Mouse (Mus musculus): ENCODE measurements at regions not wholly inside any gene's neighbourhood (a gene's known extent, or its start where the extent isn't known, plus 50 kb on each side); places are given as distances from the start of the nearest gene placed in this dataset.
"Not testable (repeated sequence)": the region's sequence is repeated elsewhere in the genome, so short reads cannot be mapped to it uniquely, and the experiment has no call there.

DNA sequence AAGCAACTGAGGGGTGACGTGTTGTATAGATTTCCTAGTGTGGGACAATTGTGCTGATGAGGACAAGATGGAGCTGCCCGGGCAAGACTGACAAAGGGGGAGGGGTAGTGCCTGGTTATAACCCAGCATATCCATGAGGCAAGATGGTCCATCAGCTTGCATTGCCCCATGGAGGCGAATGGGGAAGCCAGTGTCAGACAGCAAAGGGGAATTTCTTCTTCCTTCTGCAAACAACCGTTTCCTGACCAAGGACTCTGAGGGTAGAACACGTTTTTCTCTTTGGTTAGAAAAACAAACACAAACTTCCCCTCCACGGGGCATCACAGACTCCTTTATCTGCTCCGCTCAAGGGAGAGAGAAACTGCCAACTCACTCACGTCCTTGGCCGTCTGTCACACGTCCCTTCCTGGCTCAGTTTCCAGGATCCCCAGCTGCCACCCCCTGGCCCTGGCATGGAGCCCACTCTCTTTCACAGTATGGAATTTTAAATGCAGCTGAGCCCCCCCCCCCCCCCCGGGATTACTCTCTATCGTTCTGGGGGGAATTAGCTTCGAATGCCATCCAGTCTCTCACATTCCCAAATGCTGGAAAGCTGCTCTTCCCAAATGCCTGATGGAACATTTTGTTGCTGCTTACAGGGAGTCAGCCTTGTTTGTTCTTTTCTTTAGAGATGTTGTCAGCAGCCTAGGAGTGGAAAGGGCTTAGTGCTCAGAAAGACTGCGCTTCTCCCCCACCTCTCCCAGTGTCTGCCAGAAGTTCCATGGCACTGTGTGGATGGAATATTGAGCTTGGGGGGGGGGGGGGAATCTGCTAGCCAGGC, 69.3 kb downstream of the Tex35 start:
- Histone ChIP-seq H3K36me3 (ENCODE audit: control insufficient read depth, insufficient read depth, low read length) (no peaks in the 10 kb centered on the region), H3K4me2 (replicated peaks; ENCODE audit: low read depth, low read length, severe bottlenecking) (peak overlapping the region; percentile 22; the same call in 1 of the 2 replicates), H3K4me3 (replicated peaks; ENCODE audit: low read length) (no peak overlapping the region), H3K9me3 (ENCODE audit: control insufficient read depth, low read length) (no peaks in the 10 kb centered on the region), H3K9ac (ENCODE audit: low read depth, low read length, severe bottlenecking) (no peak overlapping the region), H3K4me1 (ENCODE audit: control insufficient read depth, insufficient read depth, low read length) (peaks cover 14% of the 10 kb centered on the region), H3K27ac (replicated peaks; ENCODE audit: low read depth, low read length) (peak overlapping the region; percentile 15; the same call in 1 of the 2 replicates), H3K27me3 (ENCODE audit: control insufficient read depth, insufficient read depth, low read length) (no peaks in the 10 kb centered on the region)
- ATAC-seq (ENCODE audit: low FRiP score, low read depth) = peak; percentile 81
- DNase-seq (ENCODE audit: low spot score) = peak; percentile 43
- TF ChIP-seq POLR2A (IDR thresholded peaks at IDR 0.05; ENCODE audit: borderline replicate concordance, extremely low read depth, insufficient read depth, insufficient read length) = no peak
- WGBS = 32% methylated on average over 14 of the region's 14 CpGs

DNA sequence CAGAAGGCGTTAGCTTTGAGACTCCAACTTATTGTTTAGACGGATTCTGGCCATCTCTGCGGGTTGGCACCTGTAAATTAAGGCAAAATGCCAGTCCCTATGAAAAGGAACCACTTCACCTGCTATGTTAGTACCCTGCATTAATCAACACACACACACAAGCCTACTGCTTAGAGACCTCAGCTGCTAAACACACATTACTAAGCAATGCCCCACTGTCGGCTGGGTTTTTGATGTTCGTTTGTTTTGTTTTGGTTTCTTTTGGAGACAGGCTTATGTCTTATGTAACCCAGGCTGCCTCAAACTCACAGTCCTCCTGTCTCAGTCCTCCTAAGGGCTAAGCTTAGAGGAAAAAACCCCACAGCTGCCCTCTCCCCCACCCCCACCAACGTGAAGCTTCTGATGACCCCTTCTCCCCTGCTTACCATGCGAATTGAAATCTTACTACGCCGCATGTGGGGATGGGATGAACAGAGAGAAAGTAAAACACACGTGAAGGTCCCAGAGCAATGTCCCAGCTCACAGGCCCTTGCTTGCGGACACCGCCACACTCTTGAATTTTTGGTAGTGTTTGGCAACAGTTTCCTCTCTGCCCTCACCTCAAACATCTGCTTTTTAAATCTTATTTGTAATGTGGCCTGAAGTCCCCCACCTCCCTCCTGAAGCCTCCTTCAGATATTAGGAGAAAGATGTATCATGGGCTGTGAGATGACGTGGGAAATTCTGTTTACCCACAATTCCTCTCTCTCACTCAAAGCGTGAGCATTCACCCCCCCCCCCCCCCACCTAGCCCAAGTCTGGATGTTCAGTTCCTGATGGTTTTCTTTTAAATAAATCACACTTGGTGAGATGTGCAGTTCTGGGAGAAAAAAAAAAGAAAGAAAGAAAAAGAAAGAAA, 70.1 kb downstream of the Tex35 start:
- TF ChIP-seq POLR2A (IDR thresholded peaks at IDR 0.05; ENCODE audit: borderline replicate concordance, extremely low read depth, insufficient read depth, insufficient read length) = no peak
- Histone ChIP-seq H3K9me3 (ENCODE audit: control insufficient read depth, low read length) (no peaks in the 10 kb centered on the region), H3K4me2 (replicated peaks; ENCODE audit: low read depth, low read length, severe bottlenecking) (no peak overlapping the region), H3K4me3 (replicated peaks; ENCODE audit: low read length) (no peak overlapping the region), H3K27me3 (ENCODE audit: control insufficient read depth, insufficient read depth, low read length) (no peaks in the 10 kb centered on the region), H3K36me3 (ENCODE audit: control insufficient read depth, insufficient read depth, low read length) (no peaks in the 10 kb centered on the region), H3K9ac (ENCODE audit: low read depth, low read length, severe bottlenecking) (no peak overlapping the region), H3K4me1 (ENCODE audit: control insufficient read depth, insufficient read depth, low read length) (peaks cover 14% of the 10 kb centered on the region), H3K27ac (replicated peaks; ENCODE audit: low read depth, low read length) (no peak overlapping the region)
- 69% methylated on average over 14 of the region's 14 CpGs for WGBS
- no peak for ATAC-seq (ENCODE audit: low FRiP score, low read depth)
- no peak for DNase-seq (ENCODE audit: low spot score)

DNA sequence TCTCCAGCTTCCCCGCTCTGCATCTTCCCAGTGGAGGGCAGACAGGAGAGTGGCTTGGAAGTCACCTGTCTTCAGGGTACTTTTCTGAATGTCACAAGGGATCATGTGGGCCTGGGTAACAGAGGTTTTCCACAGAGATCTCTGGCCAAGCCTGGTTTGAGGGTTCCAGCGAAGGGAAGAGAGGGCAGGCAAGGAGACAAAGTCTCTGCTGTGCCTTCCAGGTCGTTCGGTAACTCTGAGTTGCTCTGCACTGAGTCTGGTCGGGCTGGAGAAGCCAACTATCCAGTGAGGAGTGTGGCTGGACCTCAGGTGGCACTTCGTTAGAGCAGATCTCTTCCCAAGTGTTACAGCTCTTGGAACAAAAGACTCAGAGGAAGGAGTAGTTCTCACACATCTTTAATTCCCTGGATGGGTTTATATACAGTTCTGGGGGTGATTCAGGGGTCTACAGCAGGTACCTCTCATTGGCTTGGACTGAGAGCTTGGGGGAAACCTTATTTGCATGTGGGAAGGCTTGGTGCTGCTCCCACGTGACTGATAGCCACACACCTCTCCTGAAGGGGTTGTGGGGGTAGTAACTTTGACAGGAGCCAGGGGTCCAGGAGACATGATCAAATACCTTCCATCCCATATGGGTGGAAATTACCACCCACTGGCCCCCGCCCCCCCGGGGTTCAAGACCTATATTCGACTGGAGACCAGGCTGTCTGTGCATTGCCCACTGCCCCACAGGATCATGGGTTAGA, 71.1 kb downstream of the Tex35 start:
- DNase-seq (ENCODE audit: low spot score) (no peak), ATAC-seq (ENCODE audit: low FRiP score, low read depth) (no peak)
- no peaks in the 10 kb centered on the region for H3K36me3 ChIP-seq (ENCODE audit: control insufficient read depth, insufficient read depth, low read length)
- no peak overlapping the region for H3K4me3 ChIP-seq (replicated peaks; ENCODE audit: low read length)
- H3K9ac ChIP-seq (ENCODE audit: low read depth, low read length, severe bottlenecking) = no peak overlapping the region
- peaks cover 14% of the 10 kb centered on the region for H3K4me1 ChIP-seq (ENCODE audit: control insufficient read depth, insufficient read depth, low read length)
- no peak overlapping the region for H3K4me2 ChIP-seq (replicated peaks; ENCODE audit: low read depth, low read length, severe bottlenecking)
- H3K27me3 ChIP-seq (ENCODE audit: control insufficient read depth, insufficient read depth, low read length) = no peaks in the 10 kb centered on the region
- H3K27ac ChIP-seq (replicated peaks; ENCODE audit: low read depth, low read length) = no peak overlapping the region
- no peaks in the 10 kb centered on the region for H3K9me3 ChIP-seq (ENCODE audit: control insufficient read depth, low read length)
- WGBS = 79% methylated on average over 10 of the region's 10 CpGs
- no peak for TF ChIP-seq POLR2A (IDR thresholded peaks at IDR 0.05; ENCODE audit: borderline replicate concordance, extremely low read depth, insufficient read depth, insufficient read length)

DNA sequence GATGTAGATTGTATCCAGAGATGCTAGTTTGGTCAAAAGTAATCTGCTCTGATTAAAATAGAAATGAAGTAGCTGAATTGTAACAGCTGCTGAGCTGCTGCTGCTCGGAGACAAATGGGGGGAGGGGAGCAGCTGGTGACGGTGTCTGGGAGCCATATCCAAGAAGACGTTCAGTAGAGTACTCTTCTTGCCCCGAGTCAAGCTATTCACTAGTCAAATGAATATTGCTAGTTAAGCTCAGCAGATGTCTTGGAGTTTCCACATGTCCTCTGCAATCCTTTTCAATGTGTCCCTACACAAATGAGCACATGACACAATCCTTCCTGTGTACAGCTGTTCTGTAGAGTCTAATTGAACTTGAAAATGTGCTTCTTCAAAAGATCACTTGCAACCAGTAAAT, 71.7 kb downstream of the Tex35 start:
- Histone ChIP-seq H3K36me3 (ENCODE audit: control insufficient read depth, insufficient read depth, low read length) (no peaks in the 10 kb centered on the region), H3K27me3 (ENCODE audit: control insufficient read depth, insufficient read depth, low read length) (no peaks in the 10 kb centered on the region), H3K4me2 (replicated peaks; ENCODE audit: low read depth, low read length, severe bottlenecking) (no peak overlapping the region), H3K27ac (replicated peaks; ENCODE audit: low read depth, low read length) (no peak overlapping the region), H3K9ac (ENCODE audit: low read depth, low read length, severe bottlenecking) (no peak overlapping the region), H3K4me3 (replicated peaks; ENCODE audit: low read length) (no peak overlapping the region), H3K9me3 (ENCODE audit: control insufficient read depth, low read length) (no peaks in the 10 kb centered on the region), H3K4me1 (ENCODE audit: control insufficient read depth, insufficient read depth, low read length) (peaks cover 14% of the 10 kb centered on the region)
- 38% methylated on average over 4 of the region's 4 CpGs for WGBS
- DNase-seq (ENCODE audit: low spot score) = peak; percentile 21
- TF ChIP-seq POLR2A (IDR thresholded peaks at IDR 0.05; ENCODE audit: borderline replicate concordance, extremely low read depth, insufficient read depth, insufficient read length) = no peak
- ATAC-seq (ENCODE audit: low FRiP score, low read depth) = no peak

DNA sequence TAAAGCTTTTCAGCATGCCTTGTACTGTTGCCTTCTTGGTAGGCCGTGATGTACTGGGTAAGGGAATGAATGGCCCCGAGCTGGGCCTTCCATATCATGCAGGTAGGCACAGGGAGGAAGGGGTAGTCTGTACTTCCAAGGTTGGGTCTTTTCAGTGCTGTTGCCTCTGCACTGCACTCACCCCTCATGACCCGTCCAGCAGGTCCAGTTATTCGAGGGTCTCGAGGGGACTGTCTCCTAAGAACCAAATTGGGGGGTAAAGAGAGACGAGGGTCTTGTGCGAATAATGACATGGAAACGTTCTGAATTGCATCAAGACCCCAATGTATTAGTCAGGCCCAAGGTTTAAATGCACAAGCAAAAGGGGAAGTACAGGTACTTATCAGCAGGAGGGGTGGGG, 73.3 kb downstream of the Tex35 start:
- not testable (repeated sequence) for H3K9ac ChIP-seq (ENCODE audit: low read depth, low read length, severe bottlenecking); DNase-seq (ENCODE audit: low spot score); H3K27ac ChIP-seq (replicated peaks; ENCODE audit: low read depth, low read length); H3K27me3 ChIP-seq (ENCODE audit: control insufficient read depth, insufficient read depth, low read length); ATAC-seq (ENCODE audit: low FRiP score, low read depth); H3K4me2 ChIP-seq (replicated peaks; ENCODE audit: low read depth, low read length, severe bottlenecking); H3K9me3 ChIP-seq (ENCODE audit: control insufficient read depth, low read length); H3K36me3 ChIP-seq (ENCODE audit: control insufficient read depth, insufficient read depth, low read length); H3K4me3 ChIP-seq (replicated peaks; ENCODE audit: low read length)
- H3K4me1 ChIP-seq (ENCODE audit: control insufficient read depth, insufficient read depth, low read length) = peaks cover 14% of the 10 kb centered on the region
- 95% methylated on average over 8 of the region's 8 CpGs for WGBS

Data from limb, embryonic 14.5 days (tissue).